Comparison of ENCODE assay signal across 8 mouse cellular contexts in the genomic region with DNA sequence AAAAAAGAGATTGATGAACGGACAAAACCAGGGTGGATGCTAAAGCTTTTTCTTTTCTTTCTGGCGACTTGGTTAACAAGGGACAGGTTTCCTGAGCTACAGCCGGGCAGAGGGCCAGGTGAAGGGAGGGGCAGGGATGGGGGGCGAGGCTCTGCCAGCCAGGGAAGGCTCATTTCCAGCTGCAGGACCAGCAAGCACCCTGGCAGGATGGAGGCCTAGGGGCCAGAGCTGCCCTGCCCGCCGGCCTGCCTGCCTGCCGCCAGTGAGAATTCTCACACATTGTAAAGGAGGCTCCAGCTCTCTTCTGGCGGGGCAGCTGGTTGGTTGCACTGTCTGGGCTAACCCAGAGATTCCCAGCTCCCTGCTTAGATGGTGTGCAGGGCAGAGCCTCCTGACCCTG. TPM values are rescaled to one million over a fixed set of nuclear protein-coding genes. Genes with fewer than 3 reads are reported as not detected.
DNase-seq lines count a peak whose midpoint lies in the region; ATAC-seq and TF ChIP-seq lines count a peak whose summit lies in the region.

No protein-coding gene starts in this region.

- no peaks in the 10 kb centered on the region for H3K36me3 ChIP-seq in forebrain, embryonic 14.5 days (ENCODE audit: control insufficient read depth, insufficient read depth, low read length)
- no peaks in the 10 kb centered on the region for H3K36me3 ChIP-seq in limb, embryonic 14.5 days (ENCODE audit: control insufficient read depth, insufficient read depth, low read length)

- H3K27ac ChIP-seq in cerebellum, adult 2 months (ENCODE audit: insufficient read depth, low read length), result no peak overlapping the region
- no peak overlapping the region for H3K27ac ChIP-seq in forebrain, embryonic 14.5 days (ENCODE audit: low read depth, low read length)
- H3K27ac ChIP-seq in limb, embryonic 14.5 days (replicated peaks; ENCODE audit: low read depth, low read length), result peak overlapping the region; percentile 84

- H3K27me3 ChIP-seq in cerebellum, adult 2 months (ENCODE audit: control insufficient read depth, insufficient read depth, low read length), result no peaks in the 10 kb centered on the region; the same call in 1 of the 2 replicates
- H3K27me3 ChIP-seq in forebrain, embryonic 14.5 days (replicated peaks; ENCODE audit: control insufficient read depth, insufficient read depth, low read length), result no peaks in the 10 kb centered on the region
- no peaks in the 10 kb centered on the region for H3K27me3 ChIP-seq in limb, embryonic 14.5 days (ENCODE audit: control insufficient read depth, insufficient read depth, low read length)

- TF ChIP-seq POLR2A in cerebellum, adult 2 months (IDR thresholded peaks at IDR 0.05; ENCODE audit: borderline replicate concordance, insufficient read depth, low read length), result no peak
- TF ChIP-seq POLR2A in limb, embryonic 14.5 days (IDR thresholded peaks at IDR 0.05; ENCODE audit: borderline replicate concordance, extremely low read depth, insufficient read depth, insufficient read length), result no peak

- H3K4me2 ChIP-seq in forebrain, embryonic 14.5 days (ENCODE audit: low read length), result no peak overlapping the region
- H3K4me2 ChIP-seq in limb, embryonic 14.5 days (replicated peaks; ENCODE audit: low read depth, low read length, severe bottlenecking), result 0 out of 2 replicates have a peak overlapping the region, but pooled peaks have one; percentile 7

- peak; percentile 41; the same call in 1 of the 2 replicates for ATAC-seq in forebrain, embryonic 14.5 days
- ATAC-seq in limb, embryonic 14.5 days (ENCODE audit: low FRiP score, low read depth), result 0 out of 2 replicates have a peak, but pooled peaks have one; percentile 10

- intact Hi-C loops in left cerebral cortex, postnatal 4 days (cut with DNase I), result no loop called here
- intact Hi-C loops in left cerebral cortex, postnatal 14 days (cut with DNase I), result no loop called here

- WGBS in cerebellum, adult 2 months, result 28% methylated on average over 8 of the region's 8 CpGs
- 15% methylated on average over 8 of the region's 8 CpGs for WGBS in forebrain, embryonic 14.5 days
- 9% methylated on average over 7 of the region's 8 CpGs for WGBS in limb, embryonic 14.5 days

- no peak for TF ChIP-seq CTCF in cerebellum, adult 2 months (IDR thresholded peaks at IDR 0.05; ENCODE audit: borderline replicate concordance, insufficient read depth, low read depth, low read length)

- H3K9ac ChIP-seq in forebrain, embryonic 14.5 days (ENCODE audit: low read length), result no peak overlapping the region
- no peak overlapping the region for H3K9ac ChIP-seq in limb, embryonic 14.5 days (ENCODE audit: low read depth, low read length, severe bottlenecking)

- H3K4me3 ChIP-seq in cerebellum, adult 2 months (replicated peaks; ENCODE audit: insufficient read depth, low read depth, low read length), result no peak overlapping the region
- no peak overlapping the region for H3K4me3 ChIP-seq in forebrain, embryonic 14.5 days (ENCODE audit: low read depth, low read length)
- H3K4me3 ChIP-seq in limb, embryonic 14.5 days (replicated peaks; ENCODE audit: low read length), result no peak overlapping the region

- no peaks in the 10 kb centered on the region for H3K4me1 ChIP-seq in cerebellum, adult 2 months (ENCODE audit: control insufficient read depth, insufficient read depth, low read length)
- H3K4me1 ChIP-seq in forebrain, embryonic 14.5 days (ENCODE audit: control insufficient read depth, insufficient read depth, low read length), result peaks cover 3% of the 10 kb centered on the region; the same call in 1 of the 2 replicates
- peaks cover 75% of the 10 kb centered on the region for H3K4me1 ChIP-seq in limb, embryonic 14.5 days (ENCODE audit: control insufficient read depth, insufficient read depth, low read length)

- peak; percentile 54 to 76 for DNase-seq in cerebellum, postnatal 14 days
- DNase-seq in cerebellum, adult 2 months, result no peak
- DNase-seq in left cerebral cortex, postnatal 4 days, result peak; percentile 82
- no peak for DNase-seq in left cerebral cortex, postnatal 14 days (ENCODE audit: low spot score in 2 of 2)
- peak; percentile 68 for DNase-seq in forebrain, embryonic 14.5 days (ENCODE audit: low spot score)
- DNase-seq in limb, embryonic 14.5 days (ENCODE audit: low spot score), result peak; percentile 59
- no peak for DNase-seq in right cerebral cortex, postnatal 36 days (ENCODE audit: low spot score in 2 of 2)
- no peak for DNase-seq in urinary bladder, postnatal 36 days (ENCODE audit: low spot score in 2 of 2)

- no peaks in the 10 kb centered on the region for H3K9me3 ChIP-seq in forebrain, embryonic 14.5 days (replicated peaks; ENCODE audit: control insufficient read depth, low read length)
- H3K9me3 ChIP-seq in limb, embryonic 14.5 days (ENCODE audit: control insufficient read depth, low read length), result no peaks in the 10 kb centered on the region

RNA-seq across cellular contexts. Expression of gene Snai1, which starts 24.1 kb away (rescaled TPM):
- 1.1 and 1.9 TPM in 2 replicates for polyA plus RNA-seq in cerebellum, adult 2 months (2012; rRNA removed)
- 1 to 10 TPM; 1.1 to 1.3 TPM for total RNA-seq in left cerebral cortex, postnatal 4 days (2021)
- total RNA-seq in left cerebral cortex, postnatal 14 days (2021), result under 1 TPM; 0.86 to 0.95 TPM
- polyA plus RNA-seq in forebrain, embryonic 14.5 days (2014; fragmentation: Nextera tagmentation; extraction: Ambion mirVana), result 3.0 and 5.0 TPM in 2 replicates
- 123 and 187 TPM in 2 replicates for polyA plus RNA-seq in limb, embryonic 14.5 days (2012; rRNA removed)
- 67.9 and 69.1 TPM in 2 replicates for polyA plus RNA-seq in limb, embryonic 14.5 days (2014; fragmentation: Nextera tagmentation; extraction: Ambion mirVana)

Comparison
In these comparisons a context has a peak if more than half of its experiments do, and no peak if none do; other contexts are left out.
1. DNase-seq: peak in cerebellum, postnatal 14 days (2 of 2), left cerebral cortex, postnatal 4 days (single experiment), forebrain, embryonic 14.5 days (single experiment) and limb, embryonic 14.5 days (single experiment); none in cerebellum, adult 2 months (0 of 2), left cerebral cortex, postnatal 14 days (0 of 2), right cerebral cortex, postnatal 36 days (0 of 2) and urinary bladder, postnatal 36 days (0 of 2).
2. RNA of gene Snai1, which starts 24.1 kb away (polyA plus RNA-seq): 67.9 to 187 TPM in limb, embryonic 14.5 days; 3.0 to 5.0 TPM in forebrain, embryonic 14.5 days and 1.1 to 1.9 TPM in cerebellum, adult 2 months; every median in the first group is over 10 times any median in the second.